Mouse (Mus musculus) spleen, postnatal 14 days (tissue): Measurements from ENCODE around the gene Vil1.

Experiments used
- DNase-seq, 2 experiments: peaks; one replicate each; pipeline ENCODE4 v3.0.0; 2021 to 2022; ENCODE audit warnings: low spot score in 2 of 2

The Vil1 gene

GRCm38 (mm10) chr1:74412711-74413110 is 3.5 kb downstream of the Vil1 start:
- no peak for DNase-seq

GRCm38 (mm10) chr1:74415143-74415542 is 6.0 kb downstream of the Vil1 start:
- DNase-seq, result peak in 1 of 2 experiments; percentile 11

GRCm38 (mm10) chr1:74418747-74419439 is 9.7 kb downstream of the Vil1 start:
- no peak for DNase-seq

- no peak for DNase-seq
Observed at GRCm38 (mm10) chr1:74419440-74419794, 10.2 kb downstream of the Vil1 start.

- no peak for DNase-seq
Observed at GRCm38 (mm10) chr1:74423147-74423546, 14.0 kb downstream of the Vil1 start.

- DNase-seq, result no peak
Observed at GRCm38 (mm10) chr1:74425845-74426244, 16.7 kb downstream of the Vil1 start.

- no peak for DNase-seq
Observed at GRCm38 (mm10) chr1:74433220-74433619, 24.0 kb downstream of the Vil1 start.

GRCm38 (mm10) chr1:74434596-74434995 is 25.4 kb downstream of the Vil1 start:
- no peak for DNase-seq

- DNase-seq, result no peak
Observed at GRCm38 (mm10) chr1:74435563-74435962, 26.4 kb downstream of the Vil1 start.

- no peak for DNase-seq
Observed at GRCm38 (mm10) chr1:74437702-74438427, 28.7 kb downstream of the Vil1 start.

GRCm38 (mm10) chr1:74439166-74439876 is 30.1 kb downstream of the Vil1 start:
- no peak for DNase-seq

- DNase-seq, result no peak
Observed at GRCm38 (mm10) chr1:74444538-74444937, 35.4 kb downstream of the Vil1 start.

GRCm38 (mm10) chr1:74452611-74453045 is 43.5 kb downstream of the Vil1 start:
- DNase-seq, result no peak

- peak in 1 of 2 experiments; percentile 11 for DNase-seq
Observed at GRCm38 (mm10) chr1:74460273-74460672, 51.1 kb downstream of the Vil1 start.
